Mouse (Mus musculus) hindbrain, embryonic 11.5 days (tissue): ENCODE measurements around the gene Kcnd3. TPM values are rescaled to one million over a fixed set of nuclear protein-coding genes. Genes with fewer than 3 reads are reported as not detected.

Experiments used
- ATAC-seq: fragments of 200-750 bp; cut with Nextera tagmentation; 2 replicates; pipeline ENCODE4 v1.8.0; 2017; ENCODE audit warnings: mild to moderate bottlenecking, moderate TSS enrichment, moderate library complexity; ENCODE audit not compliant: low FRiP score
- DNase-seq: peaks from one replicate; pipeline ENCODE4 v3.0.0-alpha.2; 2015; ENCODE audit warnings: low spot score
- H3K27ac ChIP-seq: fragments of 300-500 bp; sonication (generic); 2 replicates; pipeline ENCODE4 v1.5.1; 2014; ENCODE audit warnings: mild to moderate bottlenecking, low read depth, low read length
- H3K27me3 ChIP-seq: fragments of 300-500 bp; sonication (generic); 2 replicates; pipeline ENCODE4 v1.6.1; 2014; ENCODE audit warnings: mild to moderate bottlenecking, low read length, moderate library complexity, mixed read lengths; ENCODE audit not compliant: control insufficient read depth, insufficient read depth
- H3K36me3 ChIP-seq: fragments of 300-500 bp; sonication (generic); 2 replicates; pipeline ENCODE4 v1.6.1; 2014; ENCODE audit warnings: mild to moderate bottlenecking, low read length, moderate library complexity, mixed read lengths; ENCODE audit not compliant: control insufficient read depth, insufficient read depth
- H3K4me1 ChIP-seq: fragments of 300-500 bp; sonication (generic); replicated peaks from 2 replicates; pipeline ENCODE4 v1.6.1; 2014; ENCODE audit warnings: low read length, mixed read lengths; ENCODE audit not compliant: control insufficient read depth, insufficient read depth
- H3K4me2 ChIP-seq: fragments of 300-500 bp; sonication (generic); replicated peaks from 2 replicates; pipeline ENCODE4 v1.6.1; 2014; ENCODE audit warnings: mild to moderate bottlenecking, low read depth, low read length
- H3K4me3 ChIP-seq: fragments of 300-500 bp; sonication (generic); 2 replicates; pipeline ENCODE4 v1.5.1; 2014; ENCODE audit warnings: low read depth, low read length
- H3K9ac ChIP-seq: fragments of 300-500 bp; sonication (generic); 2 replicates; pipeline ENCODE4 v1.6.1; 2014; ENCODE audit warnings: low read depth, low read length
- H3K9me3 ChIP-seq: fragments of 300-500 bp; sonication (generic); 2 replicates; pipeline ENCODE4 v1.6.1; 2016; ENCODE audit warnings: low read length; ENCODE audit not compliant: control insufficient read depth
- WGBS: fragments of 180-500 bp; shearing (Covaris S2); extraction: QIAGEN DNeasy Blood & Tissue Kit; methylation state at CpG from one replicate; pipeline ENCODE4 v1.1.7; 2014; 5-methylcytosine and 5-hydroxymethylcytosine counted together
- polyA plus RNA-seq: library from polyadenylated mRNA; unstranded; fragments of >200 nt; fragmentation: Nextera tagmentation; extraction: Ambion mirVana; gene quantifications from 2 replicates; pipeline ENCODE4 v1.2.1, GENCODE M21; 2014

Kcnd3 gene
- polyA plus RNA-seq, 1 experiment from 2014 or later: 3.0 TPM

- WGBS: 41% methylated on average over 6 of the region's 6 CpGs
- Histone ChIP-seq H3K36me3 (no peaks in the 10 kb centered on the region), H3K9me3 (no peaks in the 10 kb centered on the region), H3K27ac (no peak overlapping the region), H3K4me1 (peaks cover 4% of the 10 kb centered on the region; the same call in 1 of the 2 replicates), H3K9ac (no peak overlapping the region), H3K4me2 (no peak overlapping the region), H3K4me3 (no peak overlapping the region), H3K27me3 (peaks cover 14% of the 10 kb centered on the region)
- ATAC-seq (no peak), DNase-seq (no peak)
These were observed 251.4 kb downstream of the Kcnd3 start for GRCm38 (mm10) chr3:105703571-105703970.

DNA sequence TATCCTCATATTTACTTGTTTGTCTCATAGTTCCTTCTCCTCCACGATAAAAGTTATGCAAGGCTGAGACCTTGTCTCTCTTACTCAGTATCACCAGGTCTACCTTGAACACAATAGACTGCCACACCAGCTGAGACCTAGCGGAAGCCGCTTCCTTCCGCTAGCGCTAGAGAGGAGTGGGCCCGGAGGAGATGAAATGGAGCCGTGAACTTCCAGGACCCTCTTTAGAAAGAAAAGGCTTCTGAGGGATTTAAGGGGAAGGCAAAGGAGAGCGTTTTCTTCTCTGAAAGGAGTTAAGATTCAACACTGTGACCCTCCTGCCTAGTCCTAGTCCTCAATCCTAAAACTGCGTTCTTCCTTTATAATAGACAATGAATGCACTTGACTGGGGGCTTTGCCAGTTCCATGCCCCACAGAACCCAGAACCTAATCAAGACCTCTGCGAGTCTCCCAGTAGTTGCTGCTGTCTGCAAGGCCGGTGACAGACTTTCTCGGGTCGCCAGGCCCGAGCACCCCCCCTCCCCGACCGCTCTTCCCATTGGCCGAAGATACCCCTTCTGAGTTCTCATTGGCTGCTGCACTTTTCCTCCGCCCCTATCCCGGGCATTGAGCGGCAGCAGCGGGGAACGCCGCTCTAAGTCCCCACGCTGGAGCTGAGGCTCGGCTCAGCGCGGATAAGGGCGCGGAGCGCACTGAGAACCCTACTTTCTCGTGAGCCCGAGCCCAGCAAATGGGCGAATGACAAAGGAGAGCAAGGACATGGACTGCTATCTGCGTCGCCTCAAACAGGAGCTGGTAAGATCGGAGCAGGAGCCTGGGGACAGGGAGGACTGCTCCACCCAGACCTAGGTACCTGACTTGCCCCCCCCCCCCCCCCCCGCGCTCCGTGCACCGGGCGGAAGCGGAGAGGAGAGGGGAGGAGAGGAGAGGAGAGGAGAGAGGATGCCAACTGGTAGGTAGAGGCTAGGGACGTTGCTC is 252.2 kb downstream of the Kcnd3 start, which contains the start of gene Inka2:
Inka2 (plus strand) TSS at position 569 of the 978 bp plus-strand sequence.
- Histone ChIP-seq H3K4me2 (peak within 1 kb of the TSS; percentile 96), H3K9me3 (no peaks in the 10 kb centered on the region), H3K27me3 (peaks cover 14% of the 10 kb centered on the region), H3K27ac (no peak within 1 kb of the TSS), H3K4me3 (peak within 1 kb of the TSS; percentile 55), H3K9ac (peak within 1 kb of the TSS; percentile 43), H3K4me1 (peaks cover 4% of the 10 kb centered on the region; the same call in 1 of the 2 replicates), H3K36me3 (no peaks in the 10 kb centered on the region)
- peak; percentile 96 for ATAC-seq
- peak; percentile 85 for DNase-seq
- 3% methylated on average over 40 of the region's 43 CpGs for WGBS

DNA sequence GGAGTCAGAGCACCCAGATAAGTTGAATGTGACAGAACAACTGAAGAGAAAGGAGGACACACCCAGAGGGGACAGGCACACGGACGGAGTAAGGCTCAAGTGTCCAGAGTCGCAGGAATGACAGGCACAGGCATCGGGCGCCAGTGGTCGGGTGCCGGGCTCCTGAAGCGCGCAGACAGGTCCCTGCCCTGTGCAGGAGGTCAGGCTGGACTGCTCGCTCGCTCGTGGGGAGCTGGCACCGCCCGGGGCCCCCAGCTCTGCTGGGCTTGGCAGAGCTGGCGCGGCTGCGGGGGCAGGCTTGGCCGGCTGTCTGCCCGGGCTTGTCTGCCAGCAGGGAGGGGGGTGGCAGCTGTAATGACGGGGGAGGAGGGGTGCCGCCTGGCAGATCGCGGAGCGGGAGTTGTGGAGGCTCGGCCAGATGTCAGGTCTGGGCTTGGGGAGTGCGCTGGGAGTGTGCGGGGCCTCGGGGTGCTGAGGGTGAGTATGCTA is 253.0 kb downstream of the Kcnd3 start:
- peak; percentile 50 for DNase-seq
- Histone ChIP-seq H3K9me3 (no peaks in the 10 kb centered on the region), H3K4me1 (peaks cover 4% of the 10 kb centered on the region; the same call in 1 of the 2 replicates), H3K9ac (peak overlapping the region; percentile 43), H3K27ac (no peak overlapping the region), H3K36me3 (no peaks in the 10 kb centered on the region), H3K27me3 (peaks cover 14% of the 10 kb centered on the region), H3K4me2 (peak overlapping the region; percentile 96), H3K4me3 (peak overlapping the region; percentile 55)
- peak; percentile 59 for ATAC-seq
- WGBS: under 1% methylated on average over 28 of the region's 28 CpGs

DNA sequence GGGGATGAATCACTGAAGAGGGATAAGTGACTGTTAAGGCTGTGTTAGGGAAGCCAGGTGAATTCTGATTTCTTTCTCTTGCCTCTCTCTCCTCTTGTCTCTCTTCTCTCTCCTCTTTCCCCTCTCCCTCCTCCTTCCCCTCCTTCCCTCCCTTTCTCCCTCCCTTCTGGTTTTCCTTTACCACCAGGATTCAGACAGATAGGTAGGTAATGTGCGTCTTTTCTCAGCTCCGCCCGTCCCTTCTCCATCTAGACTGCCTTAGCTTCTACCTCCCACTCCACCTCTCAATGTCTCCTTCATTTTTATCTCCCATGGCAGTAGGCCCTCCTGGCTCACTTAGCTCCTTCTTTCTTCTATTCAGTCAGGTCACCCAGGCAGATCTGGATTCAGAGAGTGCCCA is 253.4 kb downstream of the Kcnd3 start:
- peaks cover 4% of the 10 kb centered on the region; the same call in 1 of the 2 replicates for H3K4me1 ChIP-seq
- H3K27me3 ChIP-seq: peaks cover 14% of the 10 kb centered on the region

GRCm38 (mm10) chr3:105706366-105707020 is 254.4 kb downstream of the Kcnd3 start:
- no peak for DNase-seq
- peaks cover 14% of the 10 kb centered on the region for H3K27me3 ChIP-seq
- H3K9me3 ChIP-seq: no peaks in the 10 kb centered on the region
- ATAC-seq: no peak
- H3K9ac ChIP-seq: no peak overlapping the region
- no peak overlapping the region for H3K27ac ChIP-seq
- no peaks in the 10 kb centered on the region for H3K36me3 ChIP-seq
- no peak overlapping the region; the same call in 1 of the 2 replicates for H3K4me2 ChIP-seq
- peaks cover 4% of the 10 kb centered on the region; the same call in 1 of the 2 replicates for H3K4me1 ChIP-seq
- 41% methylated on average over 4 of the region's 4 CpGs for WGBS
- no peak overlapping the region for H3K4me3 ChIP-seq

More for the DNA sequence above, 253.4 kb downstream of the Kcnd3 start:
- 20% methylated on average over 3 of the region's 3 CpGs for WGBS
- DNase-seq (no peak), ATAC-seq (no peak)
- peak overlapping the region; percentile 43 for H3K9ac ChIP-seq
- peak overlapping the region; percentile 55 for H3K4me3 ChIP-seq
- no peak overlapping the region for H3K27ac ChIP-seq
- no peaks in the 10 kb centered on the region for H3K9me3 ChIP-seq
- H3K36me3 ChIP-seq: no peaks in the 10 kb centered on the region
- H3K4me2 ChIP-seq: peak overlapping the region; percentile 96

- no peaks in the 10 kb centered on the region for H3K9me3 ChIP-seq
- 14% methylated on average over 7 of the region's 7 CpGs for WGBS
- H3K4me3 ChIP-seq: no peak overlapping the region
- H3K27me3 ChIP-seq: peaks cover 14% of the 10 kb centered on the region
- H3K9ac ChIP-seq: no peak overlapping the region
- peaks cover 4% of the 10 kb centered on the region; the same call in 1 of the 2 replicates for H3K4me1 ChIP-seq
- no peak for ATAC-seq
- H3K27ac ChIP-seq: no peak overlapping the region
- peak; percentile 19 for DNase-seq
- no peaks in the 10 kb centered on the region for H3K36me3 ChIP-seq
- no peak overlapping the region for H3K4me2 ChIP-seq
These were observed 255.5 kb downstream of the Kcnd3 start for GRCm38 (mm10) chr3:105707590-105707989.

DNA sequence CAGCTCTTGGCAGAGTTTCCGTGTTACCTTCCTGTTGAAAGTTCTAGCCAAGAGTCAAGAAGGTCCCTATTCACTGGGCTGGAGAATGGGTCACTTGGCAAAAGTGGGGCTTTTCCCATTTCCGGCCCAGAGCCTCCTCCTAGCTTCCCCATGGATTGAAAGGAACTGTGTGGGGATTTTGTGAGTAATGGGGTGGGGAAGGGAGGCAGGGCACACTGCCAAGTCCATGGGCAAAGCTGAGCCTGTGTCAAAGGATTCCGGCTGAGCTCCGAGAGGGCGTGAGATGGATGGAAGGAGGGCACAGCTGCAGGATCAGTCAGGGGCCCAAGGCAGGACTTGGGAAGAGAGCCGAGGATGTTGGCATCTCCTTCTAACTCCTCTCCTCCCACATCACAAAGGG is 258.1 kb downstream of the Kcnd3 start:
- Histone ChIP-seq H3K27ac (no peak overlapping the region), H3K9ac (no peak overlapping the region), H3K4me1 (peaks cover 8% of the 10 kb centered on the region; the same call in 1 of the 2 replicates), H3K27me3 (peaks cover 11% of the 10 kb centered on the region), H3K9me3 (no peaks in the 10 kb centered on the region), H3K36me3 (no peaks in the 10 kb centered on the region), H3K4me2 (no peak overlapping the region), H3K4me3 (no peak overlapping the region)
- ATAC-seq (no peak), DNase-seq (no peak)
- WGBS: 77% methylated on average over 6 of the region's 6 CpGs

DNA sequence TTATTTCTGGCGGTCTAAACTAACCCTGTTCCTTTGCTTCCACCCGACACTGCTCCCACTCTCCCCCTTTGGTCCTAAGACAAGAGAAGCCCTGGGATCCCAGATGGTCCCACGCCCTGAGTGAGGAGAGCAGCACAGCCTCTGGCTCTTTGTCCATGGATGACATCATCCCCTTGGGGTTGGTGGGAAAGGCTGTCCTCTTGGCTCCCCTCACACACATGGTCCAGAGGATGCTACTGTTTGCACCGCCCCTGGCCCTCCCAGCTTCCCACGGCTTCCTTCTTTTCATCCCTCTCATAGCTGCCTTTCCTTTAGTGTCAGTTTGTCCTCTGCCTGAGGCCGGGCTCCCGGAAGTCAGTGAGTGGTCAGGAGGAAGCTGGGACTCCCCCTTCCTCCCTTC is 259.6 kb downstream of the Kcnd3 start:
- DNase-seq (no peak), ATAC-seq (no peak)
- Histone ChIP-seq H3K9ac (no peak overlapping the region), H3K9me3 (no peaks in the 10 kb centered on the region), H3K4me1 (peaks cover 12% of the 10 kb centered on the region; the same call in 1 of the 2 replicates), H3K27ac (0 out of 2 replicates have a peak overlapping the region, but pooled peaks have one; percentile 17), H3K27me3 (peaks cover 1% of the 10 kb centered on the region; the same call in 1 of the 2 replicates), H3K4me2 (no peak overlapping the region), H3K36me3 (no peaks in the 10 kb centered on the region), H3K4me3 (no peak overlapping the region)
- WGBS: 69% methylated on average over 7 of the region's 7 CpGs
